Mouse (Mus musculus) lung, adult 2 months (tissue): ENCODE measurements around the gene Ppp6r2.

Experiments
- CTCF ChIP-seq: fragments of 200-500 bp; IDR thresholded peaks from 2 replicates; pipeline ENCODE4 v1.5.1; 2011; ENCODE audit warnings: mild to moderate bottlenecking, low read length, control low read depth; ENCODE audit not compliant: insufficient read depth
- POLR2A ChIP-seq: fragments of 200-500 bp; IDR thresholded peaks from 2 replicates; pipeline ENCODE4 v1.6.1; 2011; ENCODE audit warnings: low read depth, mild to moderate bottlenecking, control low read depth, low read length, borderline replicate concordance; ENCODE audit errors: extremely low read depth

GRCm38 (mm10) chr15:89180571-89181229, 30.7 kb upstream of the Ppp6r2 start, which contains the start of gene Plxnb2:
- no peak for TF ChIP-seq CTCF
- peak; percentile 66; the same call in 1 of the 2 replicates for TF ChIP-seq POLR2A
